Mouse (Mus musculus) left cerebral cortex, postnatal 4 days (tissue): ENCODE measurements at regions not wholly inside any gene's neighbourhood (a gene's known extent, or its start where the extent isn't known, plus 50 kb on each side); places are given as distances from the start of the nearest gene placed in this dataset.

Experiments
- DNase-seq: peaks from one replicate; pipeline ENCODE4 v3.0.0-alpha.2; 2022
- intact Hi-C: fragments of 180-260 bp; cut with DNase I; formaldehyde crosslinking; loops from one replicate; pipeline ENCODE4 v1.15.1; 2025

DNA sequence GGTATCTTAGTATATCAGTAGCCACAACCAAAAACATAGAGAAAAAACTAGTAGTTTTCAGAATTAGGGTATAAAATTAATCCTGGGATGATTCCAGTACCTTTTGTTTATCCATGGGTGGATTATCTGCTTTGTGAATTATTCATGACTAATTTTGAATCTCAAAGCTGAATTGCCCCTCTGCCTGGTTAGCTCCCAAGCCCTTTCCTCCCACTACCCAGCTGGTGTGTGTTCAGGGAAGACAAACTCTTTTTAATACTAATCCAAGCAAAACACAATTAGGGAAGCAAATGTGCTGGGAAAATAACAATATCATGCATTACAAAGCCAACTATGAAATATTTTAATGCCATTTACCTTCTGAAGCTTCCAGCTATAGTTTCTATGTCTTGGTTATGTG is 347.4 kb downstream of the Gm43517 start:
- intact Hi-C loops = no loop called here
- no peak for DNase-seq

DNA sequence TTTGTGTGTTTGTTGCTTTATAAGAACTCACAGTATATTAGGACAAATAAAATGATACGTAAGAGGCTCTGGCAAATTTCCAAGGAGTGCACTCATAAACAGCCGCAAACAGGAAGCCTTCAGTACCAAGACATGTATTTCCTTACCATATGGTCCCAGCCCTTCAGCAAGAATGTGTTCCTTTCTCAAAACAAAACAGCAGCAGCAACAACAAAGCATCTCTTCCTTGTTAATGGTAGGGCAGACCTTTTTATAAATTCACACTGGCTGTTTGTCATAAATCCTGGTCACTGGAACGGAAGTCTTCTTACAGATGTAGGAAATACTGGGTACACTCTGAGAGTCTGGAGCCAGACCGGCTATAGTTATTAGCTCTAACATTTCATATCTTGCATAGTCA is 352.1 kb downstream of the Gm43517 start:
- DNase-seq = no peak
- intact Hi-C loops = no loop called here

DNA sequence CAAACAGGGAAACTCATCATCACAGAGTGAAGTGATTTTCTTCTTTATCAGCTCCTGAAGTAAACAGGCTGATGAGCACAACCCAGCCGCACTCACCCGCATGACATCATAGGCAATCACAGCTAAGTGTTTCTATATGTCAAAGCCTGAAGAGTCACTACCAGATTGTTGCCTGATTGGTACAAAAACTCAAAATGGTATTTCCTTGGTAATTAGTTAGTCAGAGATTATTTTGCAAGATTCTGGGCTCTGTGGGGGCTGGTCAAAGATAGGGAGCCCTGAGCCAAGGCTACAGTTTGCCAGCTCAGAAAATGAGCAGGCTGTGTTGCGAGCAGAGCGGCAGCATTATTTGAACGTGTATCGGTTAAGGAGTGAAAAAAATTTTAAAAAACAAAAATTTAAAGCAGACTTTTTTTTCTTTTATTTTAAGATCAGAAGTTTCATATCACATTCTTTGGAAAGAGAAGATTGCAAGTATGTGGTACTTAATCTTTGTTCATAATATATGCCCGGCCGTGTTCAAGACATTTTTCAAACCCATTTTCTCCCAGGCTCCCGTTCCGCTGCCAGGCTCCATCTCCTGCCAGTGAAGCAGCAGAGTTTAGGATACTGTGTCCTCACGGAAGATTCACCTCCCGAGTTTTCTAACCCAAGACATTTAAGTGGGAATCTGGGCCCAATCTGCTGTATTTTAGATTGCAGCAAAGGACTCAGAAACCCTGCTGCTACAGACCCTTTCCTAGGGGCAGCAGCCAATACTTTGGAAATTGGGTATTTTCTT is 355.2 kb downstream of the Gm43517 start:
- intact Hi-C loops = loop anchor here (5.0 kb wide), 1 partner anchor 338 kb away; no protein-coding TSS in a partner anchor
- no peak for DNase-seq

DNA sequence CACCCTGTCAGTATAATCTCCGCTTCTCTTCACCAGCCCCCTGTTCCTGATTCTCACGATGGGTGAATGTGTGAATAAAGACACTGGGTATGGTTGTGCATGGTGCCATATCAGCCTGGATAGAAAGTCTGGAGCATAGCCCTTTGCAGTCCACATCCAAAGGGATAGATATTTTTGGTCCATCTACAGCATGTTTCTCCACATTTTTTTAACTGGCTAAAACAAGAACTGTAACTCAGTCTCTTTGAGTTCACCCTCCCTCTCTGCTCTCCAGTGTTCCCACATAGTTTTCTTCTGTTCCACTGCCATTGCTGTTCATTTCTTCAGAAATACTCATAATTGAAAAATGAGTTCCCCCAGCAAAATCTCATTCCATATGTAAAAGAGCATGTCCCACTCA is 358.4 kb downstream of the Gm43517 start:
- intact Hi-C loops = loop anchor here (5.0 kb wide), 1 partner anchor 341 kb away; no protein-coding TSS in a partner anchor
- no peak for DNase-seq

DNA sequence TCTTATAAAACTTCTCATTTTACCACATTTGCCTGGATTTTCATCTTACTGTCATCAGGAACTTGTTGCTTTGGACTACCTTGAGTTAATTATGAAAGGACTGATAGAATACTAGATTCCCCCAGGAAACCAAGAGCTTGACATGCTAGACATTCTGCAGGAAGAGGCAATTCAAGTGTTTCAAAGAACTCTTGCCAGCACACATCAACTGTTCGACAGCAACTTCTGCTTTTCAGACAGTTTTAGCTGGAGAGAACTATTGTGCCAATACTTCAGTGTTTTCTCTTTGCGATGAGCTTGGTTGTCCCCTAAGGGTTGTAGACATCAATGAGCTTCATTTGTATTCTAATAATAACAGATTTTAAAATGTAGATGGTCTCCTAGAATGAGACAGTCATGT is 362.1 kb downstream of the Gm43517 start:
- no peak for DNase-seq
- intact Hi-C loops = no loop called here

DNA sequence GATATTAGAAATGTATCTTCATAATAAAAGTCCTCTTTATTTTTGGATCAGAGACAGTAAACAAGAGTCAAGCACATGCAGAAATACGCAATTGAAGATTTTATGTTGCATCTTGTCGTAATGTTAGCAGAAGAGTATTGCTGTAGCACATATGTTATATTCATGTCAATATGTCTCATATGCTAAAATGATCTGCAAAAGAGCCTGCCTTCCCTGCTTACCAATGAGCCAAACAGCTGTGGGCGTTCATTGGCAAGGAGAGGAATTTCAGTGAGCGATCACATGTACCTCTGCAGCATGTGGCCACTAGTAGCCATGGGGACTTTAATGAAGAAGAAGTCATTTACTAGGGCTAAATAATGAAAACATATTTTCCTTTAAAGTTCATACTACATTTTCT is 373.4 kb downstream of the Gm43517 start:
- intact Hi-C loops = no loop called here
- no peak for DNase-seq

DNA sequence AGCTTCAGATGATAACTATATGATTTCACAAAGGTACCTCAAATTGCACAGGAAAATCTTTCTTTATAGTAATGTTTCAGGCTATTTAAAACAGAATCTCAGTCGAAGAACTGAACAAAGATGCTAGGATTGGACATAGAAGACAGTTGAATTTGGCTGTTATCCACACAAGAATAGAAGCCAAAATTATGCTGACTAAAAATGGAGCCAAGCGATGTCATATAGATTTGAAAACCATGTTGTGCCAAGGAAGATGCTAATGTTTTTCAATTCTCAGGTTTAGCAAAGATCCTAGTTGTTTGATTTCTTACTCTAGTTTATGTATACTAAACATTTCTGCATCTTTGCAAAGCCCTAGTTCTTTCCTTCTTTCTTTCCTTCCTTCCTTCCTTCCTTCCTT is 379.6 kb downstream of the Gm43517 start:
- DNase-seq = no peak
- intact Hi-C loops = loop anchor here (5.0 kb wide), 1 partner anchor 183 kb away; no protein-coding TSS in a partner anchor

DNA sequence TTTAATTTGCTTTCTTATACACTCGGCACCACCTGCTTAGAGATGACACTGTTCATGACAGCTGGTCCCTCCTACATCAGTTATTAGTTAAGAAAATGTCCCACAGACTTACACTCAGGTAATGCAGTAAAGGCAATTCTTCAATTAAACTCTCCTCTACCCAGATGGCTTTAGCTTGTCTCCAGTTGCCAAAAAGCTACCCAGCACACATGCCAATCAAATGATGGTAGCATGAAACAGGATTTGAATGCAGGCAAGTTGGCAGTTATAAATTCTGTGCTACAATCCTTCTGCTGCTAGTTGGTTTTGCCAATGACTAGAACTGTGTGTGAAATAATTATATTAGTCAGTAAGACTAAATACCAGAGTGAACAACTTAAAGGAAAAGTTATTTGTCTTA is 423.4 kb downstream of the Gm43517 start:
- DNase-seq = no peak
- intact Hi-C loops = no loop called here

DNA sequence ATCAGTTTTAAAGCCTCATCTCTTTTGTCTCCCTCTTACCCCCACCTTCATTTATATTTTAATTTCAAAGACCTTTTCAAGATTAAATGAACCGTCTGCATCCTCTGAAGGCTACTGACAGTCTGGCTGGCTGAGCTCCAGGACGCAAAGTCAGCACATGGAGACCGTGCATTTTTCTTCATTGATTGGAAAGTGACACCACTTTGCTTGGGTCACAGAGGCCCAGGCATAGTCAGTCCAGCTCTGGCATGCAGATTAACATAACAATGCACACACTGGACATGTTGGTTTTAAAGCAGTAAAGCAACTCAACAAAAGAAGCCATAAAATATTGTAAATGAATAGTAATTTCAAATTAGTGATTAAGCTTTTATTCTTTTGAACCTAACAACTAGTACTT is 429.7 kb downstream of the Gm43517 start:
- intact Hi-C loops = no loop called here
- DNase-seq = peak; percentile 10

DNA sequence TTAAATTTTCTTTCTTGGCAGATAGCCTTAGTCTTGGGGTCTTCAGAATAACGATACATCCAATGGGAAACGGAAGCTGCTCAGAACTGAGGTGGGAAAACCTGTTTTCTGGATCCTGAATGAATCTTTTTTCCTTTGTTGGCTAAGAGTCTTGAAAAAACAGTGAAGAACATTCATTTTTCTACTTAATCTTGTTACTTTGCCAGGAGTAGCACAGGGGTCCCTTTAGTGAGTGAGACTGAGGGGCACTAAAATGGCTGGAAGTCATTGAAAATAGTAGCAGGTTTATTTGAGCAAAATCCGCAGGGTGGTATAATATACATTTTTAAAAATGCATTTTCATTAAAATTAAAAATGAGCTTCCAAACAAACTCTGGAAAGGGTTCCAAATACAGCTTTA is 442.8 kb downstream of the Gm43517 start:
- no peak for DNase-seq
- intact Hi-C loops = no loop called here

DNA sequence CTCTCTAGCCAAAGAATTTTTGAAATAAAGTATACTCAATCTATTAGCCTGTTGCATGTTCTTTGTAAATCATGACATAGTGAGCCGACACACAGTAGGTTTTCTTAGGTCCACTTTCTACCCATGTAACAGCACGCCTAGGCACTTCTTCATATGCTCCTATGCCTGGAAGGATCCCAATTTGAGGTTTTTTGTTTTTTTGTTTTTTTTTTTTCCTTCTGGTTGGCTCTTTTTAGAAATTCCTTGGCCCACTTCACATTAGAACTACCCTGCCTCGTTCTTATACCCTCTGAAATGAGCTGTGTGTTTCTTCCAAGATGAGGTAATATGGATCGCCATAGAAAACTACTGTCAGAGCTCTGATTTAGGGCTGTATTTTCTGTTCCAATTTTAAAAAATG is 443.6 kb downstream of the Gm43517 start:
- intact Hi-C loops = no loop called here
- DNase-seq = no peak

DNA sequence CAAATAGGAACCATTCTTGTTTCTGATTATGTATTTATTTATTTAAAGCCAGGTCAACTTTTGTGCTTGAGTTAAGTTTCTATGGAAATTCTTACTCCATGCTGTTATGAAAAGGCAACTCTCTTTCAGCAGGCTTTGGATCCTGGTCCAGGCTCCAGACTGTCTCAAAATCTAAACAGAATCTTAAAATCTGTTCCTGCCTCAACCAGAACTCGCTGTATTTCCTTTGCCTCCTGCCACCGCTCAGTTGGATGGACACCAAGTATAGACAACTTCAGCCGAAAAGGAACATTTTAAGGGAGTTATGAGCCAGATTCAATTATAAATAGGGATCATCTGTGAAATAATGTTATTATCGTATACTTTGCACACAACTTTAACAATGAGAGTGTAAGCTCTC is 445.7 kb downstream of the Gm43517 start:
- intact Hi-C loops = loop anchor here (10.0 kb wide), 1 partner anchor 114 kb away; no protein-coding TSS in a partner anchor
- no peak for DNase-seq

DNA sequence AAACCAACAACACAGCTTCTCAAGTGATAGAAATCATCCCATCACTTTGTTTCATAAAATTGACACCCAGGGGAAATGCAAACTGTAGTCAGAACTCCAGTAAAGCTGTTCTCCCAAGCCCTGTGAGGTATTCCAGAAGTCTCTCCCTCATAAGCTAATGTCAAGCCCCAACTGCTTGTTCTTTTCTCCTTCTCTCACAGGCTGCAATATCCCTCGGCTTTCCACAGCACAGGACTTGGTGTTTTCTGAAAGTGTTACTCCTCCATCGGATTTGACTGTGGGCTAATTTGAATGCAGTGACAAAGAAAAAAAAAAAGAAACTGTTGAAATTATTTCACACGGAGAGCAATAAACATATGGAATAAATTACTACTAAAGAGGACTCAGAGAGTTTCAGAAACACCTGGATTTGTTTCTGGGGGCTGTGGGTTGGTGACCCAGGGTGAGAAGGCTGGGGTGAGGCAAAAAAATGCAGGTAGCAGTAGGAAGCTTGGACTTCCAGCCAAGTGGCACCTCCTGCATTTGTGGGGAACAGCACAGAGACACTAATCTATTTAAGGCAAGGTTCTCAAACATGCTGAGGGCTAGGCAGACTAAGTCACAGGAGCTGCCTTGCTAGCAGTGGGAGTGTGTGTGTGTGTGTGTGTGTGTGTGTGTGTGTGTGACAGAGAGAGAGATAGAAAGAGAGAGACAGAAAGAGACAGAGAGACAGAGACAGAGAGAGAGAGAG is 447.3 kb downstream of the Gm43517 start:
- intact Hi-C loops = loop anchor here (10.0 kb wide), 1 partner anchor 113 kb away; no protein-coding TSS in a partner anchor
- DNase-seq = no peak

DNA sequence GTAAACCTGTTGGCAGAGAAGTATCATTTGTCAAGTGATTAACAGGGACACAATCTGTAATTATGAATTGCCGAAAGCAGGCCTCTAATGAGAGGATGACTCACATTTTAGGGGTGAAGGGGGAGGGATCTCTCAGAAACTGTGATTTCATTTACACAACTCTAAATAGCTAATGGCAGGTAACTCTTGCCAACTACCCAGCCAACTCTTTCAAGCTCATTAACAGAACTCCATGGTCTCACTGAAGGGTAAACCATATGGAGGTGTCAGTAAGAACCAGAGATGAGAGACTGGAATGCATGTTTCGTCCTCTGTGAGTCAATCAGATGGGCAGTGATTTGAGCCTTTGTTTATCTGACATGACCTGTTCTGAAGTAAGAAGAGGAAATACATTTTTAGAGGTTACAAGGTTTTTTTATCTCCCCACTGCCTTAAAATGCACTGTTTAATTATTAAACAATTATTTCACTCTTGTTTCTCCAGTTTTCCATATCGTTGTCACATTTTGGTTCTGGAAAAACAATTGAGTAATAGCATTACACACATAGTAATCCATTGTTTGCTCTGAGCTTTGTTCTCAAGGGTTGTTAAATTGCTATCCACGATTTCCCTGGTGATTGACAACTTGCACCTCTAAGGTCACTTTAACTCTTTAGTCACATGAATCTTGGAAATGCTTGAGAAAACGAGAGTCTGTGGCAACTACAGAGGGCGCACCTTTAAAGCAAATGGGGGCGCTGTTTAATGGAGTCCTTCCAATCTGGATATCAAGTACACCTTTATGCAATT is 451.5 kb downstream of the Gm43517 start:
- intact Hi-C loops = loop anchor here (10.0 kb wide), 1 partner anchor 108 kb away; no protein-coding TSS in a partner anchor
- DNase-seq = no peak

DNA sequence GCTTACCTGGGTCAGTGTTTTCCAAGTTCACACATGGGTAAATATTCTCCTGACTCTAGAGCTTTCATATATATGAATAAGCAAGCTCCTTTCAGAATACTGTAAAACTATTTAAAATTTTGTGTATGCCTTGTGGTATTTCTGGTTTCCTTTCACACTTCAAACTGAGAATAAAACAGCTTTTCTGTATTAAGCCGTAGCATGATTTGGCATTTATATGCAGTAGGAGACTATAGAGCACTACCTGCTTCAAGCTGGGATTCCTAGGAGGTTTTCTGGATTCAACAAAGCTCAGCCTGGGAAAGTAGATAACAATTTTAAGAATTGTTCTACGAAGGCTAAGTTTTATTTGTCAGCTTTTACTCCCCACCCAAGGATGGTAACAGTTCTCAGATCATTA is 500.5 kb downstream of the Gm43517 start:
- intact Hi-C loops = no loop called here
- no peak for DNase-seq

DNA sequence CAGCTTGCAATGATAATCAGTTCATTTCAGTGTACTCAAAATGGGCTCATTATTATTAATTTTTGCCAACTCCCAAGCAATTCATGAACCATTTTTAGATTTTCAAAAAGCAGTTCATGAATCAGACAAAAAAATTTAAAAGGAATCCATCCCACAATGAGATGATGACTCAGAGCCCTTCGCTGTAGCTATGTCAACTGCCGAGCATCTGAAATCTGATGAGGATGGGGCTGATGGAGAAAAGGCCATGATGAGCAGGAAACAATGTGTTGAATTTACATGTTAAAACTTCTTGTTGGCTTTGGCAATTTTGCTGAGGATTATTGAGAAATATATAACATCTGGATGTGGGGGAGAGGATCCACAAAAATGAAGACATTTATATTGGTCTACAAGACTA is 502.3 kb downstream of the Gm43517 start:
- DNase-seq = no peak
- intact Hi-C loops = no loop called here

DNA sequence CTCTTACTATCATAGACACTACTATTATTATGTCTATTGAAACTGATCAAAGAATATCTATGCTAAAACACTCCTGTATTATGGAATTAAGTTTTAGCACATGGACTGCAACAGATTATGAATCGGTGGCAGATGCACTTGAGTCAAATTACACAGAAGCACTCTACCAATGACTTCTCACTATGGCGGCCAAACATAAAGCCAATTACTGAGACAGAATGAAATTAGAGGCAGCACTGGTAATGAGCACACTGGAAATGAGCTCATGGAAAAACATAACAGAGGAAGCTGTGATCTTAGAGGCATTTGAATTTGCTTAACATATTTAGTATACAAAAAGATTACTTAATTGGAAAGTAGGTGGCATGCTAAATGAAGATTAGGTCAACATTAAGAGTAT is 512.8 kb downstream of the Gm43517 start:
- DNase-seq = no peak

DNA sequence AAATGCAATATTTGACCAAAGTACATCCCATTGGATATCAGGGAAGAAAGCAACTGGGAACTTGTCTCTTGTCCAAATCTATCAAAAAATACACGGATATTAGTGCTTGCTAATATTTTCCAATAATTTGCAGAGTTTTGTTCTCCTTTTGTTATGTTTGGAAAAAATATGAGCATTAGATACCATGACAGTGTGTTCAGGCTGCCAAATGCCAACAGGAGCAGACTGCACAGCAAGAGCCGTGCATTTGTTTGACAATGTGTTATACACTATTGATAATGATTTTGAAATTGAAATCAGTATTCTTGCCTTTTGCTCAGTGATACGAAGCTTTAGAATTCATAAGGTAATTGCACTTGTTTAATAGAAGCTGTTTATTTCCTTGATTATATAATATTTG is 530.7 kb downstream of the Gm43517 start:
- no peak for DNase-seq
- intact Hi-C loops = no loop called here

More for the DNA sequence above, 512.8 kb downstream of the Gm43517 start:
- intact Hi-C loops = no loop called here

DNA sequence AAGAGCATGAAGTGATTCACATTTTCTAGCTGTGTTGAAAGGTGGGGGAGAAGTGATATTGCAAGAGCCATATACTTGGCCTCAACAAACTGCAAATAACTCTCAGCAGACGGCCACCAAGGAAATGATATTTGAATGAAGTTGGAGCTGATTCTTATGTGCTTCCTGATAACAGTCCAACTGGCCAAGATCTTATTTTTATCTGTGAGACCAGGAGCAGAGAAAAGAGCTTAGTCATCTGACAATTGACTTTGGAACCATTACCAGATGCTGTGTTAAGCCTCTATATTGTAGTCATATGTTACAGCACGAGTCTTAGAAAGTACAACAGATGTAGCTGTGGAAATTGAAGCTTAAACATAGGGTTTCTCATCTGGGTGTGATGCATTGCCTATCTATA is 536.6 kb downstream of the Gm43517 start:
- intact Hi-C loops = no loop called here
- DNase-seq = no peak

DNA sequence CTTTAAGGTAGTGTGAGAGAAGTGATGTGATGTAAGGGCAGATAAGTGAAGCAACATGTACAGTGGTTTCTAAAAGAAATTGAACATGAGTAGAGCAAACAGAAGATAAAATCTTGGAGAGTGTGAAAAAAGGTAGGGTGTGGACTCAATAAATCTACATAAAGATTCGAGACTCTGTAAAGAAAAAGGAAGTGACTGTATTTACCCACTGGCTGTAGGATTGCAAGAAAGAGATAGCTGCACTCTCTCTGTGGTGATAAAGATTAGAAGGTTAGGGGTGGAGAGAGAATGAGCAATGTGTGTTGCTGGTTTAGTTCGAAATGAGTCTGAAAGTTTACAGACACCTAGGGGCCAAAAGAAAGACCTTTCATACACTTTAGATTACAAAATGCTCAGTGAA is 555.8 kb downstream of the Gm43517 start:
- intact Hi-C loops = loop anchor here (10.0 kb wide), 1 partner anchor 106 kb away; no protein-coding TSS in a partner anchor
- DNase-seq = no peak
